Mouse (Mus musculus) erythroblast, embryonic 14.5 days (primary cell): ENCODE data around the gene Lrmda.

Experiments
- GATA1 ChIP-seq: IDR thresholded peaks from 2 replicates; pipeline ENCODE4 v1.6.1; 2012; ENCODE audit warnings: low read length, inconsistent platforms, mixed read lengths
- TAL1 ChIP-seq: IDR thresholded peaks from 3 replicates; pipeline ENCODE4 v1.6.1; 2012; ENCODE audit warnings: low read length, inconsistent platforms, mixed read lengths

DNA sequence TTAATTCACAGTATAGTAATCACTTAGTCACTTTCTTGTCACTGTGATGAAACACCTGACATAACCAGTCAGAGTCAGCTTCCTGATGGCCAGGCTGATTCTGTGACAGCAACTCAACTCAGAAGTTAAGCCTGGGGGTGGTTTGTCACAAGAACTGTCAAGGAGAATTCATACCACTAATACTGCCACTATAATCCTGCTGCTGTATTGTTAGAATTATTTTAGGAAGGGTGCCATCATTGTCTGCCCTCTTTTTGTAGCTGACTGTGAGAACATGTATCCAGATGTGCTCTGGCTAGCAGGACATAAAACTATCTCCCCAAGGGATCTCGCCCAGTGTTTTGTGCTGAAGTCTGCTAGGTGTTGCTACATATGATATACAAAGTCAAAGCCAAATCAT lies 882.6 kb downstream of the Lrmda start:
- TF ChIP-seq GATA1 = no peak
- TF ChIP-seq TAL1 = no peak
